Mouse (Mus musculus): ENCODE measurements at regions not wholly inside any gene's neighbourhood (a gene's known extent, or its start where the extent isn't known, plus 50 kb on each side); places are given as distances from the start of the nearest gene placed in this dataset.
A peak's percentile ranks its signal among the peaks of the same experiment; 100 is the strongest.

DNA sequence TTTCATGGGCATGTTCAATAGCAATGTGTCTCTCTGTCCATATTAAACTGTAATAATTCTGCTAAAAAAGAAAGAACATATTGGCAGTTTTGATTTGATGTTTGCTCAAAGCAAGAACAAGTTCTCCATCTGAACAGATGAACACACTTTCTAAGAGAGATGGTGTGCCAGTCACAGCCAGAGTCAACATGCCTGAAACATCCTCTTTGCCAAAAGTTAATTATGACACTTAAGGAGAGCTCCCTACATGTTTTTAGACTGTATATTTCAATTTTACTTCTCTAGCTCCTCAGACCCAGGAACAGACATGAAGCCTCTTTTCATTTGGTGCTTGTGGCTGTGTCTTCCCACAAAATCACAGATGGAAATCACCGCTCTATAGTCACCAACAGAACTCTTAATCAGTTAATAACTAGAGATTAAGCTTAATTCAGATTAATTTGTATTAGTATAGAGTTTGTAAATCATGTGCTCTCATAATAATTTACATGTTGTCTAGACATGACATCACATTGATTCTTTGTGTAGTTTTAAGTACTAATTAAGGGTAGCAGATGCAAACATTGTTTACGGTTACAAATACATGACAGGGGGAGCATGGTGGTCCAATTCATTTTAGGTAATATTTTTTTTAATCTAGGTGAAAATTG, 267.1 kb downstream of the Anxa1 start:
- DNase-seq (ENCODE audit: low spot score) = no peak
- no peaks in the 10 kb centered on the region for H3K9me3 ChIP-seq (ENCODE audit: control insufficient read depth, low read length)
- no peak overlapping the region for H3K4me3 ChIP-seq (ENCODE audit: low read depth, low read length)
- ATAC-seq (ENCODE audit: low read depth) = no peak
- no peak overlapping the region for H3K4me2 ChIP-seq (ENCODE audit: low read depth, low read length)
- H3K27ac ChIP-seq (replicated peaks; ENCODE audit: low read depth, low read length) = no peak overlapping the region
- no peak overlapping the region for H3K9ac ChIP-seq (ENCODE audit: low read depth, low read length)
- H3K36me3 ChIP-seq (ENCODE audit: control insufficient read depth, insufficient read depth, low read length) = no peaks in the 10 kb centered on the region
- H3K27me3 ChIP-seq (replicated peaks; ENCODE audit: control insufficient read depth, insufficient read depth, low read length) = no peaks in the 10 kb centered on the region
- 92% methylated on average over 2 of the region's 2 CpGs for WGBS
- H3K4me1 ChIP-seq (ENCODE audit: control insufficient read depth, insufficient read depth, low read length) = no peaks in the 10 kb centered on the region

DNA sequence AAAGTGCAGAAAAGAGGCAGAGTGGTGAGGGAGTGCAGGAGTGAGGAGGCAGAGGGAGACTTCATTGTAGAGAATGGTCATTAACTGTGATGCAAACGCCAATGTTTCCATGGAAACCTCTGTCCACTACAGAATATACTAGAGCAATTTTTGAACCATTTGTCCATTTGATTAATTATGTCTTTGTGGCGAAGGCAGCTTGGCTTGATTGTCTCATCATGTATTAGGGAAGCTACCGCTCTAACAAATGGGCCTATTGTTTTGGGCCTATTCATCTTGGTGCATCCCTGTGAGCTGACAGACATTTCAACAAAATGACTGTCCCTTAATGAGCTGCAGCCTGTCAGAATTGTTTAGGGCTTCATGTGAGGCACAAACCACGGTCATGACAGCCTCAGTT, 268.3 kb downstream of the Anxa1 start:
- H3K9me3 ChIP-seq (ENCODE audit: control insufficient read depth, low read length) = no peaks in the 10 kb centered on the region
- H3K4me2 ChIP-seq (ENCODE audit: low read depth, low read length) = no peak overlapping the region
- H3K36me3 ChIP-seq (ENCODE audit: control insufficient read depth, insufficient read depth, low read length) = no peaks in the 10 kb centered on the region
- 40% methylated on average over 4 of the region's 4 CpGs for WGBS
- H3K4me3 ChIP-seq (ENCODE audit: low read depth, low read length) = no peak overlapping the region
- H3K9ac ChIP-seq (ENCODE audit: low read depth, low read length) = no peak overlapping the region
- H3K4me1 ChIP-seq (ENCODE audit: control insufficient read depth, insufficient read depth, low read length) = no peaks in the 10 kb centered on the region
- H3K27ac ChIP-seq (replicated peaks; ENCODE audit: low read depth, low read length) = no peak overlapping the region
- ATAC-seq (ENCODE audit: low read depth) = peak; percentile 85; the same call in 1 of the 2 replicates
- peak; percentile 75 for DNase-seq (ENCODE audit: low spot score)
- no peaks in the 10 kb centered on the region for H3K27me3 ChIP-seq (replicated peaks; ENCODE audit: control insufficient read depth, insufficient read depth, low read length)

DNA sequence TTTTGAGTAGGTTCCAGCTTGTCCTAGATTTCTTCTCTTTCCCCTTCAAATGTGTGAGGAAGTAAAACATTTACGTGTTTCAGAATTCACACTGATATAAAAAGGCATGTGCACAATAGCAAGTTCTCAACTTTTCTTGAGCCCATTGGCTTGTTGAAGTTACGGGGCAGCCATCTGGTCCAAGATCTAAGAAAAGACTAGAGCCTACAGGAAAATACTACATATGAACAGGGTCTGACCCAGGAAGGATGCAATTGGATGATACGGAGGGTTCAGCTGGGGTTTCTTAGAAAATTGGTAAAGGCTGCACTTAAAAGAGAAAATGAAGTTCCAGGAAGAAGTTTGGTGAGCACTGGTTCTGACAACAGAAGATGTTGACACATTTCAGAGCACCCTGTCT, 276.5 kb downstream of the Anxa1 start:
- H3K27ac ChIP-seq (replicated peaks; ENCODE audit: low read depth, low read length) = no peak overlapping the region
- WGBS = 83% methylated on average over 3 of the region's 3 CpGs
- DNase-seq (ENCODE audit: low spot score) (no peak), ATAC-seq (ENCODE audit: low read depth) (no peak)
- H3K27me3 ChIP-seq (replicated peaks; ENCODE audit: control insufficient read depth, insufficient read depth, low read length) = no peaks in the 10 kb centered on the region
- no peak overlapping the region for H3K4me2 ChIP-seq (ENCODE audit: low read depth, low read length)
- H3K36me3 ChIP-seq (ENCODE audit: control insufficient read depth, insufficient read depth, low read length) = no peaks in the 10 kb centered on the region
- no peaks in the 10 kb centered on the region for H3K9me3 ChIP-seq (ENCODE audit: control insufficient read depth, low read length)
- H3K4me3 ChIP-seq (ENCODE audit: low read depth, low read length) = no peak overlapping the region
- H3K4me1 ChIP-seq (ENCODE audit: control insufficient read depth, insufficient read depth, low read length) = no peaks in the 10 kb centered on the region
- H3K9ac ChIP-seq (ENCODE audit: low read depth, low read length) = no peak overlapping the region
